Mouse (Mus musculus) embryonic facial prominence, embryonic 14.5 days (tissue): ENCODE data around the gene Rassf10. TPM values are rescaled to one million over a fixed set of nuclear protein-coding genes. Genes with fewer than 3 reads are reported as not detected.

Experiments
- ATAC-seq: fragments of 200-750 bp; cut with Nextera tagmentation; 2 replicates; pipeline ENCODE4 v1.8.0; 2017; ENCODE audit warnings: low read depth, moderate number of reproducible peaks, moderate TSS enrichment
- DNase-seq: peaks from one replicate; pipeline ENCODE4 v3.0.0-alpha.2; 2015; ENCODE audit warnings: low spot score
- H3K27ac ChIP-seq: fragments of 300-500 bp; sonication (generic); replicated peaks from 2 replicates; pipeline ENCODE4 v1.5.1; 2014; ENCODE audit warnings: low read depth, mild to moderate bottlenecking, low read length, moderate library complexity
- H3K27me3 ChIP-seq: fragments of 300-500 bp; sonication (generic); replicated peaks from 2 replicates; pipeline ENCODE4 v1.6.1; 2014; ENCODE audit warnings: low read length; ENCODE audit not compliant: control insufficient read depth, insufficient read depth
- H3K36me3 ChIP-seq: fragments of 300-500 bp; sonication (generic); 2 replicates; pipeline ENCODE4 v1.6.1; 2014; ENCODE audit warnings: low read length, mixed read lengths; ENCODE audit not compliant: control insufficient read depth, insufficient read depth
- H3K4me1 ChIP-seq: fragments of 300-500 bp; sonication (generic); 2 replicates; pipeline ENCODE4 v1.6.1; 2014; ENCODE audit warnings: antibody characterized with exemption, low read length; ENCODE audit not compliant: control insufficient read depth, insufficient read depth
- H3K4me2 ChIP-seq: fragments of 300-500 bp; sonication (generic); 2 replicates; pipeline ENCODE4 v1.6.1; 2014; ENCODE audit warnings: low read depth, mild to moderate bottlenecking, low read length, moderate library complexity, mixed read lengths
- H3K4me3 ChIP-seq: fragments of 300-500 bp; sonication (generic); 2 replicates; pipeline ENCODE4 v1.5.1; 2014; ENCODE audit warnings: low read depth, mild to moderate bottlenecking, low read length
- H3K9ac ChIP-seq: fragments of 300-500 bp; sonication (generic); 2 replicates; pipeline ENCODE4 v1.6.1; 2014; ENCODE audit warnings: low read depth, mild to moderate bottlenecking, low read length, moderate library complexity, mixed read lengths
- H3K9me3 ChIP-seq: fragments of 300-500 bp; sonication (generic); 2 replicates; pipeline ENCODE4 v1.6.1; 2016; ENCODE audit warnings: low read length; ENCODE audit not compliant: control insufficient read depth
- WGBS: fragments of 180-500 bp; shearing (Covaris S2); extraction: QIAGEN DNeasy Blood & Tissue Kit; methylation state at CpG from one replicate; pipeline ENCODE4 v1.1.7; 2014; 5-methylcytosine and 5-hydroxymethylcytosine counted together
- polyA plus RNA-seq: library from polyadenylated mRNA; unstranded; fragments of >200 nt; fragmentation: Nextera tagmentation; extraction: Ambion mirVana; gene quantifications from 2 replicates; pipeline ENCODE4 v1.2.1, GENCODE M21; 2014

Gene Rassf10
- polyA plus RNA-seq = 2.6 and 3.8 TPM in 2 replicates

GRCm38 (mm10) chr7:112953777-112954291 lies at the start of gene Rassf10:
Gene Rassf10, plus strand, starts transcription at chr7:112953962.
- H3K27ac ChIP-seq = no peak within 1 kb of the TSS

GRCm38 (mm10) chr7:112906848-112907247 lies 46.9 kb upstream of the Rassf10 start:
- 84% methylated on average over 5 of the region's 5 CpGs for WGBS
- no peaks in the 10 kb centered on the region for H3K9me3 ChIP-seq
- DNase-seq = no peak
- no peaks in the 10 kb centered on the region for H3K27me3 ChIP-seq
- H3K9ac ChIP-seq = no peak overlapping the region
- peaks cover 22% of the 10 kb centered on the region; the same call in 1 of the 2 replicates for H3K36me3 ChIP-seq
- no peaks in the 10 kb centered on the region for H3K4me1 ChIP-seq
- no peak overlapping the region for H3K27ac ChIP-seq
- no peak overlapping the region for H3K4me3 ChIP-seq
- no peak overlapping the region for H3K4me2 ChIP-seq
- no peak for ATAC-seq

More at GRCm38 (mm10) chr7:112953777-112954291, at the start of gene Rassf10:
- WGBS = under 1% methylated on average over 23 of the region's 41 CpGs
- Histone ChIP-seq H3K4me3 (peak within 1 kb of the TSS; percentile 54), H3K27me3 (peaks cover 27% of the 10 kb centered on the region), H3K4me2 (peak within 1 kb of the TSS; percentile 92), H3K4me1 (peaks cover 2% of the 10 kb centered on the region; the same call in 1 of the 2 replicates), H3K9me3 (no peaks in the 10 kb centered on the region), H3K36me3 (no peaks in the 10 kb centered on the region), H3K9ac (peak within 1 kb of the TSS; percentile 60)
- ATAC-seq = peak; percentile 94
- DNase-seq = peak; percentile 90

GRCm38 (mm10) chr7:112907468-112907867 lies 46.3 kb upstream of the Rassf10 start:
- no peaks in the 10 kb centered on the region for H3K9me3 ChIP-seq
- no peak overlapping the region for H3K9ac ChIP-seq
- H3K36me3 ChIP-seq = peaks cover 17% of the 10 kb centered on the region; the same call in 1 of the 2 replicates
- ATAC-seq (no peak), DNase-seq (no peak)
- no peaks in the 10 kb centered on the region for H3K4me1 ChIP-seq
- 87% methylated on average over 2 of the region's 2 CpGs for WGBS
- no peak overlapping the region for H3K4me2 ChIP-seq
- no peak overlapping the region for H3K4me3 ChIP-seq
- H3K27ac ChIP-seq = no peak overlapping the region
- no peaks in the 10 kb centered on the region for H3K27me3 ChIP-seq

DNA sequence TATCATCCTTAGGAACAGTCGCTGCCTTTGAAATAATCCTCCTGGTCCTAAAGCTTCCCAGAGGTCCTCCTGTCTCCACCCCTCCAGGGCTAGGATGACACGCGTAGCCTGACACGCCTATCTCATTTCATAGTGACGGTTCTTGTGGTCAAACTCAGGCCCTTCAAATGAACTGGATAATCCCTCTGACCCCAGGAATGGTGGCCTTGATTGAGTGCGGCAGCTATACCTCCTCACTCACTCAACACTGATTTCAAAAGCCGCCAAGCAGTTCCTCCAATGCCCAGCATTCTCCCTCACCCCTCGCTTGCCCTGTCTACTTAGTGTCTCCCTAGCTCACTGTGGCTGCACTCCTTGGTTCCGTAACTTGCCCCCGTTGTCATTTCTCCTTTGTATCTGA lies 44.6 kb upstream of the Rassf10 start:
- Histone ChIP-seq H3K36me3 (0 out of 2 replicates have a peak, but pooled peaks cover 5% of the 10 kb centered on the region), H3K4me1 (no peaks in the 10 kb centered on the region), H3K4me3 (no peak overlapping the region), H3K9ac (no peak overlapping the region), H3K4me2 (no peak overlapping the region), H3K9me3 (no peaks in the 10 kb centered on the region), H3K27me3 (no peaks in the 10 kb centered on the region), H3K27ac (no peak overlapping the region)
- WGBS = 77% methylated on average over 10 of the region's 10 CpGs
- no peak for ATAC-seq
- DNase-seq = no peak

- no peaks in the 10 kb centered on the region for H3K4me1 ChIP-seq
- H3K36me3 ChIP-seq = no peaks in the 10 kb centered on the region
- 81% methylated on average over 3 of the region's 3 CpGs for WGBS
- DNase-seq (no peak), ATAC-seq (no peak)
- H3K9ac ChIP-seq = no peak overlapping the region
- H3K9me3 ChIP-seq = no peaks in the 10 kb centered on the region
- no peak overlapping the region for H3K27ac ChIP-seq
- no peak overlapping the region for H3K4me3 ChIP-seq
- no peaks in the 10 kb centered on the region for H3K27me3 ChIP-seq
- no peak overlapping the region for H3K4me2 ChIP-seq
These were observed 40.8 kb upstream of the Rassf10 start for GRCm38 (mm10) chr7:112912969-112913368.

GRCm38 (mm10) chr7:112915571-112915970 lies 38.2 kb upstream of the Rassf10 start:
- H3K9ac ChIP-seq = no peak overlapping the region
- H3K27ac ChIP-seq = no peak overlapping the region
- peaks cover 4% of the 10 kb centered on the region; the same call in 1 of the 2 replicates for H3K4me1 ChIP-seq
- H3K27me3 ChIP-seq = no peaks in the 10 kb centered on the region
- 87% methylated on average over 4 of the region's 4 CpGs for WGBS
- DNase-seq (no peak), ATAC-seq (no peak)
- H3K4me3 ChIP-seq = no peak overlapping the region
- H3K9me3 ChIP-seq = no peaks in the 10 kb centered on the region
- no peak overlapping the region for H3K4me2 ChIP-seq
- H3K36me3 ChIP-seq = no peaks in the 10 kb centered on the region

DNA sequence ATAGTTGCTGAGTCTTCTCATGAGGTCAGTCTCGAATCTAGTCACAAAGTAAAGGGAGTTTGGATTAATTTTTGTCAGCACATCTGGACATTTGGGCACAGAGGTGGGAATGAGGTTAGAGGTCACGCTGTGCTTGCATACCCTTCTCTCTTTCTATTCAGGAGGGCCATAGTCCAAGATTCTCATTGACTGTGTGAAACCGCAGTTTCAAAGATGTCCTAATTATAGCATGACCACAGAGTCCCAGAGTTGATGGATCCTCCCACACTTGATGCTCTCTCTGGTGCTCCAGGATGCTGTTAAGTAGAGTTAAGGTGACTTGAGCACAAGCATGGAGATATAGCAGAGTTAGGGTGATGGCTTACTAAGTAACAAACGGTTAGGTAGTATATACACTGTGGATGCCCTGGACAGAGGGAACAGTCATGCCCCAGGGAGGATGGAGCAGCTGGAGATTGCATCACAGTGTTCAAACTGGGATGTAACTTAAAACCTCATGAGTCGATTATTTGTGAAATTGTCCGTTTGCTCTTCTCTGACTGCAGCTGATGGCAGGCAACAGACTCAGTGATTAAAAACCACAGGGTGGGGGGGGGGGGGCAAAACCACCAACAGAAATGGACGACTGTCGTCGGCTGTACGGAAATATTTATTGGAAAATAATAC lies 36.0 kb upstream of the Rassf10 start:
- H3K36me3 ChIP-seq = no peaks in the 10 kb centered on the region
- no peaks in the 10 kb centered on the region for H3K9me3 ChIP-seq
- 38% methylated on average over 10 of the region's 10 CpGs for WGBS
- ATAC-seq = peak; percentile 61; the same call in 1 of the 2 replicates
- no peak overlapping the region for H3K27ac ChIP-seq
- no peaks in the 10 kb centered on the region for H3K27me3 ChIP-seq
- no peak for DNase-seq
- no peak overlapping the region for H3K4me3 ChIP-seq
- peaks cover 4% of the 10 kb centered on the region; the same call in 1 of the 2 replicates for H3K4me1 ChIP-seq
- H3K4me2 ChIP-seq = peak overlapping the region; percentile 38; the same call in 1 of the 2 replicates
- H3K9ac ChIP-seq = no peak overlapping the region

- DNase-seq = peak; percentile 48
- H3K4me2 ChIP-seq = peak overlapping the region; percentile 38
- no peaks in the 10 kb centered on the region for H3K36me3 ChIP-seq
- WGBS = 48% methylated on average over 22 of the region's 22 CpGs
- H3K9me3 ChIP-seq = no peaks in the 10 kb centered on the region
- peak; percentile 38 for ATAC-seq
- H3K4me3 ChIP-seq = peak overlapping the region; percentile 8; the same call in 1 of the 2 replicates
- no peaks in the 10 kb centered on the region for H3K27me3 ChIP-seq
- H3K4me1 ChIP-seq = peaks cover 4% of the 10 kb centered on the region; the same call in 1 of the 2 replicates
- H3K27ac ChIP-seq = 0 out of 2 replicates have a peak overlapping the region, but pooled peaks have one; percentile 10
- no peak overlapping the region for H3K9ac ChIP-seq
These were observed 35.3 kb upstream of the Rassf10 start for GRCm38 (mm10) chr7:112918279-112918991.
